Mouse (Mus musculus) intestine, embryonic 14.5 days (tissue): ENCODE measurements around the gene Mfsd7a. TPM values are rescaled to one million over a fixed set of nuclear protein-coding genes. Genes with fewer than 3 reads are reported as not detected.
A peak's percentile ranks its signal among the peaks of the same experiment; 100 is the strongest.

Experiments
- ATAC-seq: fragments of 200-750 bp; cut with Nextera tagmentation; replicated peaks from 2 replicates; pipeline ENCODE4 v1.8.0; 2017; ENCODE audit warnings: low read depth, moderate number of reproducible peaks, moderate TSS enrichment, moderate library complexity; ENCODE audit not compliant: low FRiP score, low TSS enrichment
- DNase-seq: peaks from one replicate; pipeline ENCODE4 v3.0.0-alpha.2; 2018; ENCODE audit warnings: low spot score
- H3K27ac ChIP-seq: fragments of 300-500 bp; sonication (generic); 2 replicates; pipeline ENCODE4 v1.5.1; 2014; ENCODE audit warnings: low read depth, mild to moderate bottlenecking, control low read depth
- H3K27me3 ChIP-seq: fragments of 300-500 bp; sonication (generic); replicated peaks from 2 replicates; pipeline ENCODE4 v1.6.1; 2014; ENCODE audit warnings: low read length, control low read depth; ENCODE audit not compliant: control insufficient read depth, insufficient read depth
- H3K36me3 ChIP-seq: fragments of 300-500 bp; sonication (generic); 2 replicates; pipeline ENCODE4 v1.6.1; 2014; ENCODE audit warnings: low read length, control low read depth; ENCODE audit not compliant: control insufficient read depth, insufficient read depth
- H3K4me1 ChIP-seq: fragments of 300-500 bp; sonication (generic); replicated peaks from 2 replicates; pipeline ENCODE4 v1.6.1; 2014; ENCODE audit warnings: low read length, control low read depth, mixed read lengths; ENCODE audit not compliant: control insufficient read depth, insufficient read depth
- H3K4me2 ChIP-seq: fragments of 300-500 bp; sonication (generic); 2 replicates; pipeline ENCODE4 v1.6.1; 2014; ENCODE audit warnings: low read length
- H3K4me3 ChIP-seq: fragments of 300-500 bp; sonication (generic); 2 replicates; pipeline ENCODE4 v1.5.1; 2014; ENCODE audit warnings: low read depth, low read length, control low read depth, mixed read lengths
- H3K9ac ChIP-seq: fragments of 300-500 bp; sonication (generic); 2 replicates; pipeline ENCODE4 v1.6.1; 2014; ENCODE audit warnings: mild to moderate bottlenecking, low read length
- H3K9me3 ChIP-seq: fragments of 300-500 bp; sonication (generic); 2 replicates; pipeline ENCODE4 v1.6.1; 2016; ENCODE audit warnings: low read length, control low read depth; ENCODE audit not compliant: control insufficient read depth
- WGBS: fragments of 180-500 bp; shearing (Covaris S2); extraction: QIAGEN DNeasy Blood & Tissue Kit; methylation state at CpG from one replicate; pipeline ENCODE4 v1.1.7; 2014; 5-methylcytosine and 5-hydroxymethylcytosine counted together
- polyA plus RNA-seq: library from polyadenylated mRNA; unstranded; fragments of >200 nt; fragmentation: Nextera tagmentation; extraction: Ambion mirVana; gene quantifications from 2 replicates; pipeline ENCODE4 v1.2.1, GENCODE M21; 2014

Mfsd7a gene
- polyA plus RNA-seq, 1 experiment from 2014 or later = 0.07 TPM

DNA sequence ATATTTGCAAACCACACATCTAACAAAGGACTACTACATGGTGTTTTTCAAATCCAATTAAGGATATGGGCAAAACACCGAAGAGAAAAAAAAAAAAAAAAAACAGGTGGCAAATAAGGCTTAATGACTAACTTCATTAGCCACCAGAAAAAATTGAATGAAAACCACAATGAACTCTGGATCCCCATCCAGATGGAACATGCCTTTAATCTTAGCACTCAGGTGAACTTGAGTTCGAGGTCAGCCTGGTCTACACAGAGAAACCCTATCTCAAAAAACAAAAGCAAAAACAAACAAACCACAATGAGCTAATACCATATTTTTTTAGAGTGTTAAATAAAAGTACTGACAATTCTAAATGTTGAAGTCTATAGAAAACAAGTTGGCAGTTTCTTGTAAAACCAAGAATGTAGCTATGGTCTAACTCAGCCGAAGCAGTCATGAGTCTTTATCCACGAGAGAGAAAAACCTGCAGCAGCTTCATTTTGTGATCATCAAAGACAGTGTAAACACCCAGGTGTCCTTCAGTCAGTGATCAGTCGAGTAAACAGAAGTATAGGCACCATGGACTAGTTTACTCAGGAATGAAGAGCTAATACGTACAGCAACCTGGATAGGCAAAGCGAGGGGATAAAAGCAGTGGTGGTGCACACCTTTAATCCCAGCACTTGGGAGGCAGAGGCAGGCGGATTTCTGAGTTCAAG lies 2.3 kb upstream of the Mfsd7a start:
- no peaks in the 10 kb centered on the region for H3K9me3 ChIP-seq
- WGBS = 69% methylated on average over 8 of the region's 8 CpGs
- ATAC-seq (no peak), DNase-seq (no peak)
- H3K4me1 ChIP-seq = no peaks in the 10 kb centered on the region
- no peak overlapping the region for H3K4me3 ChIP-seq
- no peak overlapping the region for H3K4me2 ChIP-seq
- no peaks in the 10 kb centered on the region for H3K27me3 ChIP-seq
- H3K36me3 ChIP-seq = no peaks in the 10 kb centered on the region
- H3K27ac ChIP-seq = no peak overlapping the region
- no peak overlapping the region for H3K9ac ChIP-seq

DNA sequence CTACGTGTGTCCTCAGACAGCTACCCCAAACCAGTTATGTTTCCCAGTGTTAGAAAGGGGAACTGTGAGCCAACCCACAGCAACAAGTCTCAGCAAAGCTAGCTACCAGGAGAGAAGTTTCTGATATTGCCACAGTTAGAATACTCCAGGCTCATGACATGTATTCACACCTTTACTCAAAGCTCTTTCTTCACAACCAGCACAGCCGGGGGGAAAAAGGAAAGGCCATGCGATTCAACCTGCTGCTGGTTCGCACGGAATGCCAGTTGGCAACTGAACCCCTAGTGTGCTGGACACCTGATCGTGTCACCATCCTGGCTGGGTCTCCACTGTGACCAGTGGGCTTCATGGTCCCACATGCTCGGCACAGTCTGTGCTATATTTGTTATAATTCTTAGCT lies 834 bp downstream of the Mfsd7a start:
- no peaks in the 10 kb centered on the region for H3K27me3 ChIP-seq
- no peaks in the 10 kb centered on the region for H3K9me3 ChIP-seq
- ATAC-seq (no peak), DNase-seq (no peak)
- no peak overlapping the region for H3K4me3 ChIP-seq
- H3K4me2 ChIP-seq = no peak overlapping the region
- H3K4me1 ChIP-seq = no peaks in the 10 kb centered on the region
- no peak overlapping the region for H3K9ac ChIP-seq
- WGBS = 89% methylated on average over 7 of the region's 7 CpGs
- H3K36me3 ChIP-seq = no peaks in the 10 kb centered on the region
- H3K27ac ChIP-seq = no peak overlapping the region

DNA sequence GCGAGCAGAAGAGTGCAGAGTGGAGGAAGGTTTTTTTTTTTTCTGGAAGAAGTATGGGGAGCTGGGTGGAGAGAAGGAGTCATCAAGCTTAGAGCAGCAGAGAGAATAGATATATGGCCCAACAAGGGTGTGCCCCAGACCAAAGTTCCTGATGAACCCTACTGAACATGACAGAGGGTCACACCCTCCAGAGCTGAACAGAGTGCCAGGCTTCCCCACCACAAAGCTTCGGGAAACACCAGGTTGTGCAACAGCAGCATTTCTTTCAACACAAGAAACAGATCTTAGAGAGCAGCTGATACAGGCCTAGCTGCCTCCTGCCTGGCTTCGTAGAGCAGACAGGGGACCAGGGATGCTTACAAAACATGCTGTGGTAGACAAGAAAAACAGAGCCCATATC lies 1.7 kb downstream of the Mfsd7a start:
- Histone ChIP-seq H3K4me3 (no peak overlapping the region), H3K9me3 (no peaks in the 10 kb centered on the region), H3K4me2 (no peak overlapping the region), H3K36me3 (no peaks in the 10 kb centered on the region), H3K4me1 (no peaks in the 10 kb centered on the region), H3K27me3 (no peaks in the 10 kb centered on the region), H3K9ac (no peak overlapping the region), H3K27ac (no peak overlapping the region)
- DNase-seq = no peak
- ATAC-seq = no peak
- 79% methylated on average over 3 of the region's 3 CpGs for WGBS

DNA sequence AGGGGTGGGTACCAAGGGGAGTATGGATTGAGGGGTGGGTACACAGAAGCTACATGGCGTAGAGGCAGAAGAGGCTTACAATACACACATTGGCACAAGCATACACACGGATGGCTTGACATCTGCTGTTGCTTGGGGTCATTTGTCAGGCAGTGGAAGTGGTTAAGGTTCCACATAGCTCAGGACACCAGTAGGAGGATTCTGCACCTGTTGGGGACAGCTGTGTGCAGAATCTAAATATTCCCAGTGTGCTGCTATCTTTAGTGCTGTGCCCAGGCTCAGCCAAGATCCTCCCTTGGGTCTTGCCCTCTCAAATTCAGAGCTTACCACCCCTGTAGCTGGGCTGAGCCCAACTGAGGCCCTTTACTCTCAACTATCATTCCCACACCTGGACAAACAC lies 12.6 kb downstream of the Mfsd7a start:
- H3K4me1 ChIP-seq = peaks cover 6% of the 10 kb centered on the region
- no peak overlapping the region for H3K4me3 ChIP-seq
- ATAC-seq (no peak), DNase-seq (no peak)
- peaks cover 18% of the 10 kb centered on the region for H3K36me3 ChIP-seq
- H3K9ac ChIP-seq = no peak overlapping the region
- no peak overlapping the region for H3K27ac ChIP-seq
- no peaks in the 10 kb centered on the region for H3K27me3 ChIP-seq
- H3K9me3 ChIP-seq = no peaks in the 10 kb centered on the region
- 59% methylated on average over 2 of the region's 2 CpGs for WGBS
- H3K4me2 ChIP-seq = no peak overlapping the region

DNA sequence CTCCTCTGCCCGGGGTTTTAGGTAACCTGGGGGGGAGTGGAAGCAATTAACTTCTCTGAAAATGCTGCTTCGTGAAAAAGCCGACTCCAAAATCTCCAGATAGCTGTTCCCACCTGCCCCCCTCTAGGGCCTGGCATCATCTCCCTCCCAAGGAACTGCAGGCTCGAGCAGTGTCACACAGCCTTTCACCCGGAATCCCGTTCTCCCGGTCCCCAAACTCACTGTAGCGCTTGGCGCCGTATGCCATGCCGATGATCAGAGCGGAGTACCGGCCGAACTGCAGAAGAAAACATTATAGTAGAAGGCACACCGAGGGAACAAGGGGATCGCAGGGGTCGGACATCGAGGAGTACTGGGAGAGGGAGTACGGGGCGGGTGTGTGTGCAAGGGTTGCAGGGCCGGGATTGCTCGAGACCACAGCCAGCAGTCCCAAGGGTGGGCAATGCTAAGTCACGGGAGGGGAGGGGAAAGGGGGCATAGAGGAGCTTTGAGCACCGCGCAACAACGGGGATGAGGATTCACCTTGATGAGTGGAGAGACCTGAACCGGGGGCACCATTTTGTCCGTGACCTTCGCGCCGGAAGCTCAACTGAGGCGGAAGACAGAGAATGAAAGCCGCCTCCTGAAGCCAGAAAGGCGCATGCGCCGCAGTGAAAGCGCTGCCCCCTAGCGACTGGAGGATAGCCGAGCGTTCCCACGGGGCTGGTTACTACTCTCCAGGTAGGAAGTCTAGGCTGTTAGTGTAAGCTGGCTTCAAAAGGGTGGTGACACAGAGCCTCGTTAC lies 14.7 kb downstream of the Mfsd7a start, which contains the start of gene Atp5k:
Atp5k (minus strand) TSS at position 645 of the 784 bp plus-strand sequence.
- ATAC-seq (peak; percentile 85), DNase-seq (peak; percentile 96)
- Histone ChIP-seq H3K9me3 (no peaks in the 10 kb centered on the region), H3K27ac (no peak within 1 kb of the TSS), H3K27me3 (no peaks in the 10 kb centered on the region), H3K9ac (peak within 1 kb of the TSS; percentile 83), H3K4me2 (peak within 1 kb of the TSS; percentile 77), H3K36me3 (peaks cover 28% of the 10 kb centered on the region), H3K4me3 (peak within 1 kb of the TSS; percentile 70), H3K4me1 (peaks cover 6% of the 10 kb centered on the region)
- WGBS = 1% methylated on average over 42 of the region's 42 CpGs

DNA sequence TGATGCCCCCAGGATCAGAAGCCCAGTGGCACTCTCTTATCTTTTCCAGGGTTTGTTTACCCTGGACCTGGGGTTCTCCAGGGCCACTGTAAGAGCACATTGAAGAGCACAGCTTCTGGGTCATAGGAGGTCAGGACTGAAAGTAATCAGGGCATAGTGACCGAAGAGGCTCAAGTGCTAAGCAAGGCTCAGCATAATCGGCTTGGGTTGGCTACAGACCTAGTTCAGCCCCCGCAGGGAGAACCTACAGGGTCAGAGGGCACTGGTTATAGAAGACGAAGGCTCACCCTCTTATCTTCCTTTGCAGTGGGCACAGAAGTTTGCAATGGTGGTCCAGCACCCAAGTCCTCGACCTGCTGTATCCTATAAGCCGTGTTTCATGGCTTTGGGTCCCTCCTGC lies 17.5 kb downstream of the Mfsd7a start:
- WGBS = 81% methylated on average over 6 of the region's 6 CpGs
- DNase-seq (no peak), ATAC-seq (no peak)
- H3K27ac ChIP-seq = no peak overlapping the region
- H3K4me1 ChIP-seq = peaks cover 6% of the 10 kb centered on the region
- no peak overlapping the region for H3K4me2 ChIP-seq
- no peak overlapping the region for H3K9ac ChIP-seq
- peaks cover 28% of the 10 kb centered on the region for H3K36me3 ChIP-seq
- no peaks in the 10 kb centered on the region for H3K27me3 ChIP-seq
- H3K9me3 ChIP-seq = no peaks in the 10 kb centered on the region
- H3K4me3 ChIP-seq = no peak overlapping the region

DNA sequence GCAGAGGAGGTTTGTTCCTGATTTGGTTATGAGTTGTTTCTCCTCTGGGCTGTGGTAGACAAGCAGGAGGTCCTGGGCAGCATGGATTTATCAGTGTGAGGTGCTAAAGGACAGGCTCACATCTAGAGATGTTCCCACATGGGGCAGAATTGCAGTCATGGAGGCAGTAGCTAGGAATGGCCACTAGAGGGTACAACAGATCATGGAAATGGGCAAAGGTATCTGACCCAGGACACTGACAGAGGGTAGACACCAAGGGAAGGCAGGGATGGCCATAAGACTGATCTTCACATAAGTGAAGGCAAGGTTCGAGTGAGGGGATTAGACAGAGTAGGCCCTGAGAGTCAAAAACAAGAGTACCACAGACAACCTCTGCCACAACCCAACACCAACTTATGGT lies 21.5 kb downstream of the Mfsd7a start:
- Histone ChIP-seq H3K9ac (no peak overlapping the region), H3K36me3 (peaks cover 21% of the 10 kb centered on the region), H3K27me3 (no peaks in the 10 kb centered on the region), H3K4me1 (no peaks in the 10 kb centered on the region), H3K4me3 (no peak overlapping the region), H3K27ac (no peak overlapping the region), H3K9me3 (no peaks in the 10 kb centered on the region), H3K4me2 (no peak overlapping the region)
- 71% methylated on average over 1 of the region's 1 CpGs for WGBS
- peak; percentile 53; the same call in 1 of the 2 replicates for ATAC-seq
- DNase-seq = peak; percentile 62

DNA sequence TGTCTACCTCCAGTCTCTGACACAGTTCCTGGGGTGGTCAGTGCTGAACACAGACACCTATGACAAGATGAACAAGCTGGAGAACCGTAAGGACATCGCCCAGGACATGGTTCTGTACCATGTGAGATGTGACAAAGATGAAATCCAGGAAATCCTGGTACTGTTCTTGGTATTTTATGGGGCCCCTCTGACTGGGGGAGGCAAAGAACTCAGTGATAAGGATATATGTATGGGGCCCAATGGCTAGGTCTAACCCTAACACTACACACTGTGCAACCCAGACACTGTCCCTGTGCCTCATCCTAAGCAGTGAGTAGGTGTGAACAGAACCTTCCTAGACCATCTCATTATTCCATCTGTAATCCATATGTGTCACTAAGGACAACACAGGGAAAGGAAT lies 25.3 kb downstream of the Mfsd7a start:
- no peaks in the 10 kb centered on the region for H3K4me1 ChIP-seq
- H3K27ac ChIP-seq = no peak overlapping the region
- no peak overlapping the region for H3K9ac ChIP-seq
- no peak for DNase-seq
- no peaks in the 10 kb centered on the region for H3K36me3 ChIP-seq
- no peaks in the 10 kb centered on the region for H3K27me3 ChIP-seq
- H3K9me3 ChIP-seq = no peaks in the 10 kb centered on the region
- 78% methylated on average over 2 of the region's 2 CpGs for WGBS
- no peak for ATAC-seq
- no peak overlapping the region for H3K4me3 ChIP-seq
- H3K4me2 ChIP-seq = no peak overlapping the region
